Mouse (Mus musculus): ENCODE measurements around the gene Bsg. TPM values are rescaled to one million over a fixed set of nuclear protein-coding genes. Genes with fewer than 3 reads are reported as not detected.

Gene Bsg
- polyA plus RNA-seq (2012; rRNA removed) = 516 and 611 TPM in 2 replicates

DNA sequence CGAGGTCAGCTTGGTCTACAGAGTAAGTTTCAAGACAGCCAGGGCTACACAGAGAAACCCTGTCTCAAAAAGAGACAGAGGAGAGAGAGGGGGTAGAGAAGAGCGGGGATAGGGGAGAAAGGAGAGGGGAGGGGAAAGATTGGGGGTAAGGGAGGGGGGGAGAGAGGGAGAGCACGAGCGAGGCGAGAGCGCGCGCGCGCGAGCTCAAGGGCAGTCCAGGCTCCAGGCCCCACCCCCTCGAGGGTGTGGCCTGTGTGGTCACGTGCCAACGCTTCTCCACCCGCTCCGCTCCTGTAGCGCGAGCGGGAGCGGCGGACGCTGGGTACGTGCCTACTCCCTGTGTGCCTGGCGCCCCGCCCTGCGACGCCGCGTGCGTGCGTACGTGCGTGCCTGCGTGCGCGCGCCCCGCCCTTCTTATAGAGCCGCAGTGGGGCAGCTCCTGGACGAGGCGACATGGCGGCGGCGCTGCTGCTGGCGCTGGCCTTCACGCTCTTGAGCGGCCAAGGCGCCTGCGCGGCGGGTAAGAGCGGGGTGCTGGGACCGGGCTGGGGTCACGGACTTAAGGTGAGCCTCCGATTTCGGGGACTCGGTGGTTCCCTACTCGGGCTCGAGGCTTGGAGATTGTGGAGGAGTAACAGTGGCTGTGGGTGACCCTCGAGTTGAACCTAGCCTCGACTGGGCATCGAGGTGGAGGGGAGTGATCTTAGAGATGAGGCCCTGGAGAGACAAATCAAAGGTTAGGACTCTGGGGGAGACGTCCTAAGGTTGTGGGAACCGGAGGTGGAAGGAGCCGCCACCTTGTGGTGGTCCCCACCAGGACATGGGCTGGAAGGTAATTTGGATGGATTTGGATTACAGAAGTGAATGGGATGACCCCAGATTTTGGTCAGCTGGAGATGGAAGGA is at the start of gene Bsg:
Bsg (plus strand) TSS at position 427 of the 905 bp plus-strand sequence.

DNA sequence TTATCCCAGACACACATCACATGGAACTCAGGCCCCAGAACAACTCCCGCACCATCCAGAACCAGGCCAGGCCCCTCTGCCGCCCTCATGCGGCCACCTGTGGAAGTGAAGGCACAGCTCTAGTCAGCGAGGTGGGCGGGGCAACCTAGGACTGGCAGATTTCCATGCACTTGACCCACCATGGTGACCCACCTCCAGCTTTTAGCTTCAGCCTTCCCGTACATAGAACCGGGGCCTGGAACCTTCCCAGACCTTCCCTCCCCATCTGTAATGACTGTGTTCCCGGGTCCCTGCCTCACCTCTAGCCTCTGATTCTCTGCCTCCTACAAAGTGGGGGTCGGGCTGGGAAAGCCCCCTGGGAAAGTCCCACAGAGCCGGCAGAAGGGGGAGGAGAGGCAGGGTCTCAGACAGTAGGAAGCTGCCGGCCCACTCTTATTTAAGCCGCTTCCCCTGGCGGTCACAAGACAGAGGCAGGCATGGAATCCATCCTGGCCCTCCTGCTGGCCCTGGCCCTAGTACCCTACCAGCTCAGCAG is 40.1 kb upstream of the Bsg start, which contains the start of gene Madcam1:
Madcam1 (plus strand) TSS at position 429 of the 535 bp plus-strand sequence.

DNA sequence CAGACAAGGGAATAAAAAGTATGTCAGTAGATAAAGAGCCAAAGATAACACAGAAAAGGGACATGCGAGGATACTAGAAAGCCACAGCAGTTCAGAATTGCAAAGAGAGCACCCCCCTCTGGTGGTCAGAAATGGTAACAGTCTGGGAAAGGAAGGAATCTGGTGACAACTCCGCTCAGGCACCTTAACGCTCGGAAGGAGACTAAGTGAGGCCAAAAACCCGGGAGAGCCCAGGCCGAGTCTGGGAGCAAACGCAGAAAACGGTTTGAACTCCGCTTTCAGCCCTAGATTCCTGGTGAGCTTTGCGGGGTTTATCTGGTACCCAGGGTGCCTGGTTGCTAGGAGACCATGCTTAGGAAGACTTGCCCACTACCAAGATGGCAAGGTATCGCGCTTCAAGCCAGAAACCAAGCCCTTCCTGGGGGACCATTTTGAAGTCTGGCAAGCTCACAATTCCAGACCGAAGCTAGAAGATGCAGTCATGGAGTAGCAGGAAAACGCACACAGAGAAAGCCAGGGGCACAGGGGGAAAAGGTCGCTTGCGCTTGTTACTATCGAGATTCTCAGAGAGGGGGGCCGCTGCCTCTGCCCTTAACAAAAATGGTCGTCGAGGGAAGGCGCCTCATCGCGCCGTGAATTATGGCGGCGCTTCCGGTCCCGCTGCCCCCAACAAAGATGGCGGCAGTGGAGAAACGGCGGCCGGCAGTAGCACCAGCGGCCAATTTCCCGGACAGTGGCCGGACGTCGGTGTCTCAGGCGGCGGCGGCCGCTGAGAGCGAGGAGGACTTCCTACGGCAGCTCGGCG is 35.3 kb upstream of the Bsg start, which contains the start of gene Tpgs1:
Tpgs1 (plus strand) TSS at position 599 of the 805 bp plus-strand sequence.

GRCm38 (mm10) chr10:79681591-79682245 is 22.6 kb upstream of the Bsg start, which contains the start of gene Cdc34:
Gene Cdc34, plus strand, starts transcription at chr10:79682195.

GRCm38 (mm10) chr10:79688720-79689119 is 15.6 kb upstream of the Bsg start, which contains the start of gene Gzmm:
Gene Gzmm, plus strand, starts transcription at chr10:79689020.

GRCm38 (mm10) chr10:79716254-79716987 is 12.1 kb downstream of the Bsg start, which contains the start of gene Hcn2:
Gene Hcn2, plus strand, starts transcription at chr10:79716634.

DNA sequence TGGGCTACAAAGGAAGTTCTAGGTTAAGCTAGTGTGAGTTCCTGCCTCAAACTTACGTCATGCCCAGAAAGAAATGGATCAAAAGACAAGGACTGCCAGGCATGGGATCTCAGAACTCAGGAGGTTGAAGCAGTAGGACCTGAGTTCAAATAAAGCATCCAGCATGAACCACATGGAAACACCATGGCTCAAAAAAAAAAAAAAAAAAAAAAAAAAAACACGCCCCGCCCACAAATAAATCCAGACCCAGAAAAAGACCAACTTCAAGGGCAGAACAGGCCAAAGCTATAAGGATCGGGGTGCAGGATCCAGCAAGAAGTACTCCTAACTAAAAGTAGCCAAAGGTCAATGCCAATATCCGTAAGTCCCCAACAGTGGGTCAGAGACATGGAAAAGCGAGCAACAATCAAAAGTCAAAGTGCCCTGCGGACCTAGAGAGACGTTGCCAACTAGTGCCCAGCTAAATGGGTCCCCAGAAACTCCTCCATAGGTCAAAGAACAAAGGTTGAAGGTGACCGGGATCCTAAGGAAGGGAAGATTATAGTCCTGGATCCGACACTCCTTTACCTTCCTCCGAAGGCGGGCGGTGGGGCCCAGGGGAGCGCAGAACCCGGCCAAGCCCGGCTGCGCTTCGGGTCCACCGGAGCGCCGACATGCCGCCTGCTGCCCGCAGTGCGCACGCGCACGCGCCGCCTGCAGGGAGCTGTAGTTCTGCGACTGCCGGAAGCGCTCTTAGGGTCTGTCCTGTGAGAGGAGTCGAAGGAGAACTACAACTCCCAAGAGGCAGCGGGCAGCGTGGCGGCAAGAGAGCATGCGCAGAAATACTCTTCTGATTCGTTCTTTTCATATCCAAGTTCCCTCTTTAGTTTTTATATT is 41.8 kb downstream of the Bsg start, which contains the start of gene Polrmt:
Polrmt (minus strand) TSS at position 684 of the 876 bp plus-strand sequence.

DNA sequence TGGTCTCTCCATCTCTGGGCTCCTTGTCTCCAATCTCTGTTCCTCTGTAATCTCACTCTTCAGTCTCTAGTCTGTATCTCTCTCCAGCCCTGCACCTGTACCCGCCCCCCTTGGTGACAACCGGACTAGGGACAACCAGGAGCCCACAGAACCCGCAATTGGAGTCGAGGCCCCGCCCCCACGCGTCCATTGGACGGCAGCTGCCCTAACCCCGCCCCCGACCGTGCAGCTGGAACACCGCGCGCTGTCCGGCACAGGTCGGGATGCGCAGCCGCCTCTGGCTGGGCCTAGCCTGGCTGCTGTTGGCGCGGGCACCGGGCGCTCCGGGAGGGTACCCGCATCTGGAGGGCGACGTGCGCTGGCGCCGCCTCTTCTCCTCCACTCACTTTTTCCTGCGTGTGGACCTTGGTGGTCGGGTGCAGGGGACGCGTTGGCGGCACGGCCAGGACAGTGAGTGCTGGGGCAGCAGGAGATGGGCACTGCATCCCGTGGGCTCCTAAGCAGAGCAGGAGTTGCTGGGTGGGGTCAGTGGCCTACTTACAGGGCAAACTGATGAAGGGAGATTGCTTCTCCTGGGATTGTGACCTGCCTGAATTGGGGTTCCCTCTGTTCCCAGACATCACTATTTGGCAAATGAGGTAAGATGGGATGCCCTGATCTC is 50.7 kb downstream of the Bsg start, which contains the start of gene Fgf22:
Fgf22 (plus strand) TSS at position 221 of the 661 bp plus-strand sequence.

Other genes with a start within 250 kb of the Bsg start
- not detected in 2 replicates for gene Vmn2r83, start 235.8 kb upstream of the Bsg start, polyA plus RNA-seq (2012; rRNA removed)
- 7.6 and 11.0 TPM in 2 replicates for gene Plpp2, start 170.7 kb upstream of the Bsg start, polyA plus RNA-seq (2012; rRNA removed)
- gene Mier2, start 149.3 kb upstream of the Bsg start, polyA plus RNA-seq (2012; rRNA removed) = 13.2 and 15.8 TPM in 2 replicates
- gene Theg, start 117.2 kb upstream of the Bsg start, polyA plus RNA-seq (2012; rRNA removed) = not detected in 2 replicates
- gene C2cd4c, start 90.5 kb upstream of the Bsg start, polyA plus RNA-seq (2012; rRNA removed) = 0.02 TPM in 2 replicates
- 0.12 and 0.34 TPM in 2 replicates for gene Shc2, start 66.6 kb upstream of the Bsg start, polyA plus RNA-seq (2012; rRNA removed)
- not detected in 2 replicates for gene Odf3l2, start 58.8 kb upstream of the Bsg start, polyA plus RNA-seq (2012; rRNA removed)
- 0.15 and 0.27 TPM in 2 replicates for gene Madcam1, start 39.9 kb upstream of the Bsg start, polyA plus RNA-seq (2012; rRNA removed)
- gene Tpgs1, start 35.1 kb upstream of the Bsg start, polyA plus RNA-seq (2012; rRNA removed) = 13.3 and 13.8 TPM in 2 replicates
- gene Cdc34, start 22.3 kb upstream of the Bsg start, polyA plus RNA-seq (2012; rRNA removed) = 114 and 122 TPM in 2 replicates
- 0.07 and 0.23 TPM in 2 replicates for gene Gzmm, start 15.5 kb upstream of the Bsg start, polyA plus RNA-seq (2012; rRNA removed)
- 0.07 and 0.08 TPM in 2 replicates for gene Hcn2, start 12.1 kb downstream of the Bsg start, polyA plus RNA-seq (2012; rRNA removed)
- gene Polrmt, start 42.1 kb downstream of the Bsg start, polyA plus RNA-seq (2012; rRNA removed) = 15.2 and 16.1 TPM in 2 replicates
- gene Fgf22, start 50.6 kb downstream of the Bsg start, polyA plus RNA-seq (2012; rRNA removed) = not detected in 2 replicates
- 40.0 and 46.4 TPM in 2 replicates for gene Rnf126, start 62.5 kb downstream of the Bsg start, polyA plus RNA-seq (2012; rRNA removed)
- gene Fstl3, start 72.8 kb downstream of the Bsg start, polyA plus RNA-seq (2012; rRNA removed) = 0.50 and 0.51 TPM in 2 replicates
- gene Prss57, start 86.5 kb downstream of the Bsg start, polyA plus RNA-seq (2012; rRNA removed) = 1.9 and 3.0 TPM in 2 replicates
- 3.6 and 3.9 TPM in 2 replicates for gene Palm, start 89.1 kb downstream of the Bsg start, polyA plus RNA-seq (2012; rRNA removed)
- gene Misp, start 116.5 kb downstream of the Bsg start, polyA plus RNA-seq (2012; rRNA removed) = 0.16 TPM in 2 replicates
- 117 and 130 TPM in 2 replicates for gene Ptbp1, start 149.9 kb downstream of the Bsg start, polyA plus RNA-seq (2012; rRNA removed)
- 119 and 171 TPM in 2 replicates for gene Prtn3, start 170.0 kb downstream of the Bsg start, polyA plus RNA-seq (2012; rRNA removed)
- gene Plppr3, start 170.1 kb downstream of the Bsg start, polyA plus RNA-seq (2012; rRNA removed) = 6.2 and 6.7 TPM in 2 replicates
- gene Elane, start 181.8 kb downstream of the Bsg start, polyA plus RNA-seq (2012; rRNA removed) = 36.8 and 63.1 TPM in 2 replicates
- gene Cfd, start 186.4 kb downstream of the Bsg start, polyA plus RNA-seq (2012; rRNA removed) = 0.03 TPM in 1 of 2 replicates, not detected in the other
- gene Med16, start 204.4 kb downstream of the Bsg start, polyA plus RNA-seq (2012; rRNA removed) = 11.7 and 12.4 TPM in 2 replicates
- gene Gm26602, start 206.4 kb downstream of the Bsg start, polyA plus RNA-seq (2012; rRNA removed) = not detected in 2 replicates
- 0.23 and 0.24 TPM in 2 replicates for gene Kiss1r, start 212.5 kb downstream of the Bsg start, polyA plus RNA-seq (2012; rRNA removed)
- gene R3hdm4, start 216.7 kb downstream of the Bsg start, polyA plus RNA-seq (2012; rRNA removed) = 28.2 and 33.7 TPM in 2 replicates
- 4.7 and 5.8 TPM in 2 replicates for gene Arid3a, start 222.6 kb downstream of the Bsg start, polyA plus RNA-seq (2012; rRNA removed)

Measured in liver, embryonic 14 days (tissue).